Mouse (Mus musculus) spleen, adult 12 weeks (tissue): Measurements from ENCODE around the gene Ndrg2.
"Not testable (repeated sequence)": the region's sequence is repeated elsewhere in the genome, so short reads cannot be mapped to it uniquely, and the experiment has no call there.

Experiments
- DNase-seq: peaks from one replicate; pipeline ENCODE4 v3.0.0; 2022; ENCODE audit warnings: low spot score

Gene Ndrg2

GRCm38 (mm10) chr14:51913960-51914762 is at the start of gene Ndrg2:
Gene Ndrg2 (minus strand): TSS chr14:51914158.
- DNase-seq = no peak

GRCm38 (mm10) chr14:51960316-51960715 is 46.4 kb upstream of the Ndrg2 start:
- DNase-seq = no peak

- no peak for DNase-seq
These were observed 29.4 kb upstream of the Ndrg2 start for GRCm38 (mm10) chr14:51943336-51943735.

DNA sequence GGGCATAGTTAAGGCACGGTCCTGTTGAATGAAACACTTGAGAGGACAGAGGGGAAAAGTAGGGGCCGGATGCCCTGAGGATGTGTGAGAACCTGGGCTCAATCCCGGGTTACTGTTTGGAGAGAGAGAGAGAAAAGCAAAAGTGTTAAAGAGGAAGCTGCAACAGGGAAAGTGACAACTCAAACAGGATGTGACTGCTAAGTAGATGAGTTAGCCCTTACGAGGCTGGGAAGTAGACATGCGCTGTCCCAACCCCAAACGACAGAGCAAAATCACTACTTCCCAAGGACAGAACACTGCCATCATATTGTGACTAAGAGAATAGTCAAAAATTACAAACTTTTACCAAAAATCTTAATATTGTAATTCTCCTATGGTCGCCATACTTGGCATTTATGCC is 28.3 kb upstream of the Ndrg2 start:
- DNase-seq = no peak

- no peak for DNase-seq
These were observed 27.6 kb upstream of the Ndrg2 start for GRCm38 (mm10) chr14:51941577-51941976.

DNA sequence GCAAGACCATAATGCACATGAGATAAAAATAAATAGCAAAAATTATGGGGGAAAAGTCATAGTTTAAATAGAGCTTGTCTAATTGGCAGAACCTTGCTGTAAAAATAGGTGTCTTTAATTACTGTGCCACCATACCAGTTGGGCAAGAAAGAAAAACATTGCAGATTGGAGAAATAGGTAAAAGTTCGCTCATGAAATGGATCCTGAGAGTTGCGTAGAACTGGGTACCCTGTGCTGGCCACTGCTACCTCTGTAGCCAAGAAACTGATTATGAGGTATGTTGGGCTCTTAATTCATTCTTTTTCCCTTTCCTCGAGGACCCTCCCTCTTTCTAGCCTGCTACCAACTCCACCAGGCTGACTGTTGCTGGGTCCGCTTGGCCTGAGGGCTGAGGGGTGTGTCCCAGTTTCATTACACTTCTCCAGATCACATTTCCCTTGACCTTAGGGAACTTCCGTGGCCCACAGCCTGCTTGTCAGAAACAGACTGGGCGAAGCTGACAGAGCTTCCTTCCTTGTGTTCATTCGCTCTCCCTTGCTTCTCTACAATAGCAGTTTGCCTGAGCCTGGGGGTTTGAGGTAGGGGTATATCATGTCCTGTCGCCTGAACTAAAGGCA is 27.1 kb upstream of the Ndrg2 start:
- no peak for DNase-seq

DNA sequence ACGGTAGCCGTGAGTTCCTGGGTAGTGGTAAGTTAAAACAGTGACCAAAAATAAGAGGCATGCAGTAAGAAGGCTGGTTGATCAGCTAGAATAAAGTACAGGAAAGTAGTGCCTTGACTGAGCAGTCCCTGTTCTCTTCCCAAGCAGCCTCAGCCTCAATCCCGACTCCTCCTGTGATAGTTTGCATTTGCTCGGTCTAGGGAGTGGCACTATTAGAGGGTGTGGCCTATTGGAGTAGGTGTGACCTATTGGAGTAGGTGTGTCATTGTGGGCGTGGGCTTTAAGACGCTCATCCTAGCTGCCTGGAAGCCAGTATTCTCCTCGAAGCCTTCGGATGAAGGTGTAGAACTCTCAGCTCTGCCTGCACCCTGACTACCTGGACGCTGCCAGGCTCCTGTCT is 25.0 kb upstream of the Ndrg2 start:
- no peak for DNase-seq

DNA sequence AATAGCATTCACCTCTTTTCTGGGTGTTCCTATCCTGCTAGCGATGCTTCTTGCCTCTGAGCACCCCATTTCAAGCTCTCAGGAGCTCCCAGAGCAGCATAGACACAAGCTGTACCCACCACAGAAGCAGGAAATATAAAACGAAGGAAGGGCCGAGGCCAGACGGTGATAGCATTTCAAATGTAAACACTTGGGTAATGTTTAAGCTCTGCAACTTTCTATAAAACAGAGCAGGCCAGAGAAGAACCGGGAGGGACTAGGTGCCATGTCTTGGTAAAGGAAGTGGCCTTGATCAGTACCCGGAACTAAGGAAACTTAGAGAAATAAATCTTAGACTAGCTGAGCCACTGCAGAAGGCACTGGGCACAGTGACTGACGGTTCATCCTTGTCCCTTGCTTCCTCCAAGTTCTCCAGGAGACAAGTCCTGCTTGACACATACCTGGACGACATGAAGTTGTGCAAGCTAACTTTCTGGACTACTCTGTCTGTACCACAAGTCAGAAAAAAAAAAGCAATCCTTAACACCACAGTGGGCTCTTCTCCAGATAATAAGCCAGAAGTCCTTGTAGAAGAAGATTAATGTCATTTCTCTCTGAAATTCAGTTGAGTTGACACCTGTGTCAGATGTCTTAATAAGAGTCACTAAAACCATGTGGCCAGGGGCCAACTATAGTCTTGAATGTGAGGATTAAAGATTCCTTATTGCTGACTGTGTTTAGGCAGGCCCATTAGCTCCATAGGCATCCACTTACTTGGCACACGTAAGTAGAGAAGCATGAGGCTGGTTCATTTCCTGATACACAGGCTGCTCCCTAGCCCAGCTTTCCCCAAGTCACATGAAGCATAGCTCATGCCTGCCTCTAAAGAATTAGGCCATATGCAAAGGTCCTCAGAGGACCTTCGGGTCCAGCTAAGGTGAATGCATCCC is 18.4 kb upstream of the Ndrg2 start:
- no peak for DNase-seq

- DNase-seq = no peak
These were observed 16.9 kb upstream of the Ndrg2 start for GRCm38 (mm10) chr14:51930824-51931223.

DNA sequence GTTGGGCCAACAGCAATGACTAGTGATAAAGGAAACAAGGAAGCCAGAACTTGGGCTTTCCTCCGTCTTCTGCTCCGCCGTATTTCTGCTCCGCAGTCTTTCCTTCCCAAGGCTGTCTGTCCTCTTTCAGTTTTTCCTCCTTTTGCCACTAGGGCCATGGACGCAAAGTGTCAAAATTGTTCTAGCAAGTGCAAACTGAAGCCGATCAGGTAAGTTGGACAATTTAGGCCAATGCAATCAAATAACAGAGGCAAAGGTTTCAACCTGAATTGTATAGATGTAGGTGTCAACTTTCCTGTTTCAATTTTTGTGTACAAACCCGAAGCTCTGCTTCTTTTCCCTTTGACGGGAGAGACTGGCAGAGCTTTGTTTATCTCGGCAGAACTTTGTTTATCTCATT is 16.0 kb upstream of the Ndrg2 start:
- DNase-seq = no peak

DNA sequence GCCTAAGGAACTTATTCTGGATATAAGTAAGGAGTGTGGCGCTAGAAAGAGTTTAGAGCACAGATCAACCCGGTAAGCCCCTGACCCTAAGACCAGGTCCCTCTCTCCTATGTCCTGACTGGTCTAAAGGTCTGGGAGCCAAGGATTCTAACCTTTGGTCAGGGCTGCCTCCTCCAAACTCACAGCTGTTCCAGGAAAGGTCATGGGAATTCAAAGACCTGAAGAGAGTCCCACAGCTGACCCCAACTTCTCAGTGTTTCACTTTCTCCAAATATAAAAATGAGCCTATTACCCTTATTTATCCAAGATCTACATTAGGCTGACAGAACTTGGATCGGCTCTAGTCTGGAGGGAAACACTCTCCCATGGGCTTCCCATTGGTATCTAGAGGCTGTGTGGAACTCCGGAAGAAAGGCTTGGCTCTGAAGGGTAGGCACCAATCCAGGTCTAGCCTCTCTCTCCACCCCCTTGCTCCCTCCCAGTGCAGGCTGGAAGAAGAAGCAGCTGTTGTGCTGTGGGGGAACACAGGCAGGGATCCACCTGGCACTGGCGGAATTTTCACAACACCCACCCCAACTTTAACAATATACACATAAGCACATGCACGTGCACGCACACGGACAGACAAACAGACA is 15.5 kb upstream of the Ndrg2 start:
- DNase-seq = no peak

- not testable (repeated sequence) for DNase-seq
These were observed 13.0 kb upstream of the Ndrg2 start for GRCm38 (mm10) chr14:51926930-51927329.

- no peak for DNase-seq
These were observed 9.5 kb upstream of the Ndrg2 start for GRCm38 (mm10) chr14:51923492-51923891.

DNA sequence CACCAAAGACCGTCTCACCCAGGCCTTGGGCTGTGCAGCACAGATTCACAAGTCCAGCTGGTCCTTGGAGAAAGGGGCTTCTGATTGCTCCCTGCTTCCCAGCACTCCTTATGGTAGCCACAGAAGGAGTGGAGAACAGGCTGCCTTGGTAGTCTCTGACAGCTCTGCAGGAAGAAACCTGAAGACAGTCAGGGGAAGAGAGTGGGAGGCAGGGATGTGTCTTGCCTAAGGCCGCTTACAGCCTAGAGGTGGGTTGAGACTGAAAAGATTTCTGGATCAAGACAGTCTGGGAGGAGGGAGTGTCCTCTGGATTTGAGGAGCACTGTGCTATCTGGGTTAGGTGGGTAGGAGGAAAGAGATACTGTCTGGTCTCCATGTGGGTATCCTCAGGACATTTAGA is 9.0 kb upstream of the Ndrg2 start:
- no peak for DNase-seq

- no peak for DNase-seq
These were observed 8.6 kb upstream of the Ndrg2 start, which contains the start of gene Rnase13 for GRCm38 (mm10) chr14:51922571-51922865. Gene Rnase13 (minus strand): TSS chr14:51922773.

- no peak for DNase-seq
These were observed 8.0 kb upstream of the Ndrg2 start for GRCm38 (mm10) chr14:51921759-51922570.

DNA sequence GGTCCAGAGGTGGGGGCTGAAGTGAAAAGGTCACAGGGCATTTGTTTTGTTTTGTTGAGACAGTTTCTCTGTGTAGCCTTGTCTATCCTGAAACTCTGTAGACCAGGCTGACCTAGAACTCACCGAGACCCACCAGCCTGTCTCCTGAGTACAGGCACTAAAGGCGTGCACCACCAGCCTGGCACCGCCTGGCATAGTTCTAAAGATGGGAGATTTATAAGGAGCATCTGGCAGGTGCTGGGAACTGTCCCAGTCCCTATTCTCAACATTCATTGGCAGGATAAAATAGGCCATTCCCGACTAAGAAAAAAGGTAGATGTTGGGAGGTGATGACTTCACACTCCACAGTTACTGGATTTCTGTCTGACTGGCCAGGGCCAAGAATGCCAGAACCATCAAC is 5.0 kb upstream of the Ndrg2 start:
- DNase-seq = no peak

DNA sequence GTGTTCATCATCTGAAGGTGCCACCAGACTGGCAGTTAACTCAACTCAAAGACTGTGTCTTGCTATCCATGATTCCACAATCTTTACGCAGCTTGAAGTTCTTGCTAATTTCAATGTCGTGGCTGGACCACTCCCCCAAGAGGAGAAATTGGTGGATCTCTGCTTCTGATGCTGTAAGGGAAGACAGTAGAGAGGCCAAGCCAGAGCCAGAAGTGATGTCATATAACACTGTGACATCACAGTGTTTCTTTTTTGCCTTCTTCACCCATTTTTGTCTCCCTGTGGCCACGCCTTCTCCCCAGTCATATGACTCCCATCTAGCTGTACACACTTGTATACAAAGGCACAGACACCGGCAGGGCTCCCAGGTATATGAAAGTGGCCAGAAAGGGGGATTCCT is 4.2 kb upstream of the Ndrg2 start, which contains the start of gene Tppp2:
Gene Tppp2 (plus strand): TSS at position 301 of the 400 bp plus-strand sequence.
- no peak for DNase-seq

GRCm38 (mm10) chr14:51916539-51916938 is 2.6 kb upstream of the Ndrg2 start:
- DNase-seq = no peak

GRCm38 (mm10) chr14:51915030-51915429 is 1.1 kb upstream of the Ndrg2 start:
- DNase-seq = no peak
